Mouse (Mus musculus) right cerebral cortex, postnatal 4 days (tissue): ENCODE measurements around the gene Gm29797.
A peak's percentile ranks its signal among the peaks of the same experiment; 100 is the strongest.

ENCODE experiments used
- DNase-seq: peaks from one replicate; pipeline ENCODE4 v3.0.0-alpha.2; 2022

The Gm29797 gene

DNA sequence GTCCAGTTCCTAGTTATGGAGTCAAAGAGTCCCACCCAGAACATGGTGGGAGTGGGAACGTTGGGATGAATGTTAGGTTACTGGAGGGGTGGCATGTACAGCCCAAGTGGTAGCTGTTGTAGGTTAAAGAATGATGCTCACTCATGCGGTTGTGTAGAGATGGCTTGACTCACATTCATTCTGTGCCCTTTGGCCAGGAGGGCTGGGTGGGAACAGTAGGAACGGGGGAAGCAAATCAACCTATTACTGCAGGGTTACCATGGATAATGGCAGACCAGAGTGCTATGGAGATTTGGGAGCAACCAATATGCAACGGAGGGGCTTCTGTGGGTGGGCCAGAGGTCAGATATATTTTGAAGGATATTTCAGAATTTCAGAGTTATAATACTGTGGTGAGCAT lies 18.1 kb downstream of the Gm29797 start:
- no peak for DNase-seq

- no peak for DNase-seq
These were observed 18.6 kb downstream of the Gm29797 start for GRCm38 (mm10) chr2:181675454-181675853.

DNA sequence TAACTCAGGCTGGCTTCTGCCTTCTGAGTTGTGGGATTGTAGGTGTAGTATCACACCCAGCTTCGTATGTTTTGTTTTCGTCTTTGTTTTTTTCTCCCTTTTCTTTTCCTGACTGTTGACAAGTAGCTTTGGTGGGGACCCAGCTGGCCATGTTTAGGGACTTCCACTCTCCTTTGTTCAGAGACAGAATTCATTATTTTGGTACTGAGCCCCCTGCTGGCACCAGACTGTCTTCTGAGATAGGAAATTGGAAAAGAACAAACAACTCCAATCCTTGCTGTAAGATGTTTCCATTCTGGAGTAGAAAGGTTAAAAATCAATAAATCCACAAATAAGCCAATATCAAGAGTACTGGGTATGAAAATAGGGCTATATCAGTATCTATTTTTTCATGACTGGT lies 19.6 kb downstream of the Gm29797 start:
- DNase-seq, result peak; percentile 52

GRCm38 (mm10) chr2:181677096-181677754 lies 20.4 kb downstream of the Gm29797 start:
- no peak for DNase-seq

DNA sequence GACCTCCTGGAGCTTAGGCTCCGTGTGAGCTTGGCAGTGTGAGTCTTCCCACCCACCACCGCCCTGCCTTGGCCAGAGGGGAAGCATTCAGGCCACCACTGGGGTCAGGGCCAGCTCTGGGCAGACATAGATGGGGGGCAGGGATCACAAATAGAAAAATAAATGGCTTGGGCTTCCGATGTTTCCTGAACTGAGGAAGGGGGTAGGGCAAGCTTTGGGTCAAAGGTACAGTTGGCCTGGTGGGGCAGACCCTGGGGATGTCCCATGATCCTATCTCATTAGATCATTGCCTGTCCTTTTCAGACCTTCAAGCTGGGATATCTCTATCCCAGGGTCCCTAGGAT lies 20.9 kb downstream of the Gm29797 start:
- no peak for DNase-seq

GRCm38 (mm10) chr2:181678780-181679179 lies 21.9 kb downstream of the Gm29797 start:
- DNase-seq, result peak; percentile 44

DNA sequence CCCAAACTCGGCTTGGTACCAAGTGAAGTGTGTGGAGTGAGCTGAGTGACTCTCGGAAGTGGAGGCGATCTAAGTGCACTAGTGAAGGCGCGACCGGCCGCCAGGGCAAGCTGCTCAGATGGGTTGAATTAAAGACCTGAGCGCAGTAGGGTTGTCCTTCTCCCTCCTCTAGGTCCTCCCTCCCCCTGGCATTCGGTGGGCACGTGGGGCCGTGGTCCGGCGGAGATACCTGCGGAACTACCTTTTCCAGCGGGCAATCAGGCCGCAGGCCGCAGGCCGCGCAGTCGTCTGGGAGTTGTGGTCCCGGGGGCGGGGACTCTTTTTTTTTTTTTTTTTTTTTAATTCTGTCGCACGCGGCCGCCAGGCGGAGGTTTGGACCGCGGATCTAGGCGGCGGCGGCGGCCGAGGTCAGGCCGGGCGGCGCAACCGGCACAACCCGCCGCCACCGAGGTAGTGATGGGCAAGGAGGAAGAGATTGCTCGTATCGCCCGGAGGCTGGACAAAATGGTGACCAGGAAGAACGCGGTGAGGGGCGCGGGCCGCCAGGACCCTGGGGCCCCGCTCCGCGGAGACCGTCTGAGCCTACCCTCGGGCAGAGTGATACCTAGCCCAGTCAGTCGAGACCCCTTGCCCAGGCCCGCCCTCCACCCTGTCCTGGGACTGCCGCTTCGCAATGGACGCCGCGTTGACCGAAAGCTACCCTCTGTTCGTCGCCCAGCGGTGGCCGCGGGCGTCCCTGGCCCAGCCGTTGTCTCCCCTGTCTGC lies 23.3 kb downstream of the Gm29797 start, which contains the start of gene Tcea2:
Gene Tcea2 (plus strand): TSS at position 360 of the 765 bp plus-strand sequence.
- DNase-seq, result peak; percentile 69

DNA sequence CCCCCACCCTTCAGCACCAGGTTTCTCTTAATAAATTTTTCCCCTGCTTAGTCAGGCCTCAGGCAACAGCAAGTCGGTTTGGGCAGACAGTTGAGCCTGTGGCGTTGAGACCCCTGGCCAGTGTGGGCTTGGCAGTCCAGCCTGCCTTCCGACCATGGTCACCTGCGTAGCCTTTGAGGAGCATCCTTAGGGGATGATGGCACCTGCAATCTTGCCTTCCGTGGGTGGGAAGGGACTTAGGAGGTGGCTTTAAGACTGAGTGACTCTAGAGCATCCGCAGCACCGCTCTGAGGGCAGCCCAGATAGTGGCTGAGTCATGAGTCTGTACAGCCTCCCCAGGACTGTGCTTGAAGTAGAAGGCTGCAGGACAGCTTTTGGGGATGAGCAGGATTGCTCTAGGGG lies 23.9 kb downstream of the Gm29797 start:
- no peak for DNase-seq

GRCm38 (mm10) chr2:181681978-181682377 lies 25.1 kb downstream of the Gm29797 start:
- DNase-seq, result no peak

GRCm38 (mm10) chr2:181683381-181683780 lies 26.5 kb downstream of the Gm29797 start:
- DNase-seq, result no peak

GRCm38 (mm10) chr2:181684713-181685112 lies 27.9 kb downstream of the Gm29797 start:
- DNase-seq, result no peak

- no peak for DNase-seq
These were observed 28.9 kb downstream of the Gm29797 start for GRCm38 (mm10) chr2:181685686-181686085.

DNA sequence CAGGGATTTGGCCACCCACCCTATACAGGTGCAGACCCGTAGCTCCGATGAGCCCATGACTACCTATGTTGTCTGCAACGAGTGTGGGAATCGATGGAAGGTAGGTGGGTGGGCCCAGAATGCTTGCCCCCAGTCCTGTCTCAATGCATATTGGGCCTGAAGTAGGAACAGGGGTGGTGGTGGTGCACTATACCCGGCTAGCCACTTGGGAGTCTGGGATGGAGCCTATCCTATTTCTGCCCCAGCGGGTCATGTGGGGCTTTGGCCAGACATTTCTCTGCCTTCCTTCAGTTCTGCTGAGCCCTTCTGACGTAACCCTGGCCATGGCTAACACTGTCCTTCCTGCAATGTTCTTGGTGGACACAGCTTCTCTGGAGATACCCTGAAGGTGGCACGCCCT lies 30.8 kb downstream of the Gm29797 start:
- DNase-seq, result no peak

DNA sequence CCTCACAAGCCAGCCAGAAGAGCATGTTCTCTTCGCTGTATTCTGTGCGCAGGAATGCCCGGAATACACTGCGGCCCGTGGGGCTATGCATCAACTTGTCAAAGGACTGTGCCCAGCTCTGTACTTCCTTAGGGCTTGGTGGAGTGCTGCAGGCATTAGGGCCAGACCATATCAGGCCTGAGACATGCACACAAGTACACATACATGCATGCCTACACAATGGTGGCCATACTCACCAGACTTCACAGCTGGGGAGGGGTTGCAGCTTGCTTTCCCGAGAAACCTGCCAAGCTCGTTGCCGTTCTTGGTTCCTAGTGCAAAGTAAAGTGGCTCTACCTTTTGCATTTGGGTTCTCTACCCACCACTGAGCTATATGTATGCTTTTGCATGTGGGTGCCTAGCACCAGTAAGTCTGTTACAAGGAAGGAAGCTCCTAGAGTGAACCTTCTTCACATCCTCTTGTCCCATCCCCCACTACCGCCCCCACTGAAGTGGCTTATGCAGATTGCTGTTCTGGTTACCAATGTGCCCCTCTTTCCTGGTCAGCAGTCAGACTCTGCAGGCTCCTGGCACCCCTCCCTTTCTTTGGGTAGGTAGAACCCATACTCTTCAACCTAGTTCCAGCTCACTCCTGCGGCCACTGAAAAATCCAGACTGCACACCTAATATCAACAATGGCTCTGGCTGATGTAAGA lies 32.8 kb downstream of the Gm29797 start:
- DNase-seq, result no peak

GRCm38 (mm10) chr2:181691083-181691482 lies 34.2 kb downstream of the Gm29797 start:
- DNase-seq, result no peak

GRCm38 (mm10) chr2:181691571-181691970 lies 34.7 kb downstream of the Gm29797 start:
- no peak for DNase-seq

DNA sequence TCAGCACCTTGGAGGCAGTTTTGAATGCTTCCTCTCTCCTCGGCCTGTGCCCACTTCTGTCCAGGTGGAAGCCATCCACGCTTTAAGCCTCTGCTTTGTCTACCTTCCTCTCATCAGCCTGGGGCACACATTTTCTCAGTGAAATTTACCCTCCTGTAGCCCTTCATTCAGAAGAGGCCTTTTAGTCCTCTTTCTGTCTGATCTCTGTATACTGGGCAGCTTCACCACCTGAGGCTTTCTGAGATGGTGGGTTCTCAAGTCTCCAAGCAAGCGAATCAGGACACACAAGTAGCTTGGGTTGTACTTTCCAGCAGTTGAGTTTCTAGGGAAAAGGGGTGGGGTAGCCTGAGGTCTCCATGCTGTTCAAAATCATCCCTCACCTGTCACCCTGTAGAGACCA lies 35.5 kb downstream of the Gm29797 start:
- no peak for DNase-seq

GRCm38 (mm10) chr2:181693339-181694280 lies 36.8 kb downstream of the Gm29797 start, which contains the start of gene Rgs19:
TSS of gene Rgs19 (minus strand) at chr2:181693977.
- DNase-seq, result peak; percentile 80

GRCm38 (mm10) chr2:181694581-181694980 lies 37.7 kb downstream of the Gm29797 start:
- DNase-seq, result no peak

GRCm38 (mm10) chr2:181695776-181696175 lies 38.9 kb downstream of the Gm29797 start:
- DNase-seq, result no peak

DNA sequence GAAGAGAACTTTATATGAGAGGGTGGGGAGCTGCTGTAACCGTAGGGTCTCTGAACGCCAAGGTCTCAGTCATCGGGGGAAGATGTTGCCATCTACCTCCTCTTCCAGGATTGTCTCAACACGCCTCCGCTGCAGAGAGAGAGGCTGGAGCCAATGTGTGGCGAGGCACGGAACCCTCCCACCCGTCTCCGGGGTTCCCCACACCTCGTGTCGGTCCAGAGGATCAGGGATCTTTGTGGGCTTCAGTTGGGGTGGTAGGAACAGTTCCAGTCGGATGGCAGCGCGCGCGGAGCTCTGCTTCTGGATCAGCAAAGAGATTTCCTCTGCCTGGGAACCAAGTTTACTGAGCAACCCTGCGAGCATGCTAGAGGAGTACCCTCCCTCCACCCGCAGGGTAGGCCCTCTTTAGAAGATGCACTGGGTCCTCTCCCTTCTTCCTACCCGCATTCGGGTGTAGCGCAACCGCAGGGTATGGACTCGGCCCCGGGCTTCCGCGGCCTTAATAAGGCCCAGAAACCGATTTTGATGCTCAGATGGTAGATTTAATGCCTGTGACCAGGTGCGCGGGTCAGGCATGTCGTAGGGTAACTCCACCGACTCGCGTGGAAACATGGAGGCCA lies 40.1 kb downstream of the Gm29797 start:
- no peak for DNase-seq

GRCm38 (mm10) chr2:181698241-181698640 lies 41.4 kb downstream of the Gm29797 start, which contains the start of gene Lkaaear1:
TSS of gene Lkaaear1 (minus strand) at chr2:181698442.
- no peak for DNase-seq
